Mouse (Mus musculus) limb, embryonic 15.5 days (tissue): ENCODE data around the gene Lrriq4. TPM values are rescaled to one million over a fixed set of nuclear protein-coding genes. Genes with fewer than 3 reads are reported as not detected.

Experiments
- ATAC-seq: fragments of 200-750 bp; cut with Nextera tagmentation; 2 replicates; pipeline ENCODE4 v1.8.0; 2017; ENCODE audit warnings: low read depth, moderate TSS enrichment; ENCODE audit not compliant: insufficient number of reproducible peaks, low FRiP score, low TSS enrichment
- H3K27ac ChIP-seq: fragments of 300-500 bp; sonication (generic); 2 replicates; pipeline ENCODE4 v1.5.1; 2015; ENCODE audit warnings: moderate library complexity, mild to moderate bottlenecking, inconsistent platforms
- H3K27me3 ChIP-seq: fragments of 300-500 bp; sonication (generic); 2 replicates; pipeline ENCODE4 v1.6.1; 2015; ENCODE audit warnings: inconsistent platforms
- H3K36me3 ChIP-seq: fragments of 300-500 bp; sonication (generic); 2 replicates; pipeline ENCODE4 v1.6.1; 2015; ENCODE audit warnings: inconsistent platforms
- H3K4me1 ChIP-seq: fragments of 300-500 bp; sonication (generic); 2 replicates; pipeline ENCODE4 v1.6.1; 2015; ENCODE audit warnings: inconsistent platforms
- H3K4me2 ChIP-seq: fragments of 300-500 bp; sonication (generic); 2 replicates; pipeline ENCODE4 v1.6.1; 2015; ENCODE audit warnings: mild to moderate bottlenecking, inconsistent platforms
- H3K4me3 ChIP-seq: fragments of 300-500 bp; sonication (generic); 2 replicates; pipeline ENCODE4 v1.5.1; 2015; ENCODE audit warnings: mild to moderate bottlenecking, inconsistent platforms
- H3K9ac ChIP-seq: fragments of 300-500 bp; sonication (generic); 2 replicates; pipeline ENCODE4 v1.6.1; 2015; ENCODE audit warnings: inconsistent platforms
- H3K9me3 ChIP-seq: fragments of 300-500 bp; sonication (generic); 2 replicates; pipeline ENCODE4 v1.6.1; 2016; ENCODE audit warnings: inconsistent platforms
- WGBS: fragments of 180-500 bp; shearing (Covaris S2); methylation state at CpG from one replicate; pipeline ENCODE4 v1.1.7; 2015; 5-methylcytosine and 5-hydroxymethylcytosine counted together
- polyA plus RNA-seq: library from polyadenylated mRNA; unstranded; fragments of >200 nt; fragmentation: Nextera tagmentation; extraction: Ambion mirVana; gene quantifications from 2 replicates; pipeline ENCODE4 v1.2.1, GENCODE M21; 2015

The Lrriq4 gene
- polyA plus RNA-seq: not detected in 2 replicates

- no peak for ATAC-seq
- H3K4me2 ChIP-seq: no peak within 1 kb of the TSS
- H3K36me3 ChIP-seq: no peaks in the 10 kb centered on the region
- WGBS: 72% methylated on average over 2 of the region's 2 CpGs
- no peaks in the 10 kb centered on the region for H3K9me3 ChIP-seq
- H3K27ac ChIP-seq: no peak within 1 kb of the TSS
- no peak within 1 kb of the TSS for H3K9ac ChIP-seq
- H3K4me3 ChIP-seq: no peak within 1 kb of the TSS
- peaks cover 7% of the 10 kb centered on the region; the same call in 1 of the 2 replicates for H3K27me3 ChIP-seq
- peaks cover 5% of the 10 kb centered on the region for H3K4me1 ChIP-seq
Observed at GRCm38 (mm10) chr3:30644207-30644606, at the start of gene Lrriq4. TSS of gene Lrriq4 (plus strand) at chr3:30644507.

- ATAC-seq: peak; percentile 41; the same call in 1 of the 2 replicates
- H3K9me3 ChIP-seq: no peaks in the 10 kb centered on the region
- peak overlapping the region; percentile 80 for H3K4me3 ChIP-seq
- WGBS: under 1% methylated on average over 62 of the region's 62 CpGs
- no peaks in the 10 kb centered on the region for H3K36me3 ChIP-seq
- peak overlapping the region; percentile 76 for H3K4me2 ChIP-seq
- H3K27me3 ChIP-seq: 0 out of 2 replicates have a peak, but pooled peaks cover 4% of the 10 kb centered on the region
- H3K9ac ChIP-seq: peak overlapping the region; percentile 82
- H3K27ac ChIP-seq: peak overlapping the region; percentile 72; the same call in 1 of the 2 replicates
- H3K4me1 ChIP-seq: peaks cover 13% of the 10 kb centered on the region
Observed at GRCm38 (mm10) chr3:30595111-30595832, 49.0 kb upstream of the Lrriq4 start.

- no peaks in the 10 kb centered on the region for H3K9me3 ChIP-seq
Observed at GRCm38 (mm10) chr3:30597271-30597670, 47.0 kb upstream of the Lrriq4 start.

GRCm38 (mm10) chr3:30599711-30600545, 44.4 kb upstream of the Lrriq4 start, which contains the start of gene Actrt3:
TSS of gene Actrt3 (minus strand) at chr3:30599939.
- Histone ChIP-seq H3K27ac (peak within 1 kb of the TSS; percentile 79), H3K27me3 (0 out of 2 replicates have a peak, but pooled peaks cover 4% of the 10 kb centered on the region), H3K9me3 (no peaks in the 10 kb centered on the region), H3K36me3 (peaks cover 7% of the 10 kb centered on the region), H3K9ac (peak within 1 kb of the TSS; percentile 29), H3K4me2 (peak within 1 kb of the TSS; percentile 82), H3K4me3 (peak within 1 kb of the TSS; percentile 73), H3K4me1 (peaks cover 20% of the 10 kb centered on the region)
- 2% methylated on average over 32 of the region's 32 CpGs for WGBS
- no peak for ATAC-seq

More at GRCm38 (mm10) chr3:30597271-30597670, 47.0 kb upstream of the Lrriq4 start:
- Histone ChIP-seq H3K9ac (no peak overlapping the region), H3K4me2 (no peak overlapping the region), H3K4me1 (peaks cover 15% of the 10 kb centered on the region), H3K4me3 (no peak overlapping the region), H3K36me3 (no peaks in the 10 kb centered on the region), H3K27ac (no peak overlapping the region), H3K27me3 (0 out of 2 replicates have a peak, but pooled peaks cover 4% of the 10 kb centered on the region)
- ATAC-seq: no peak
- WGBS: 71% methylated on average over 7 of the region's 7 CpGs

GRCm38 (mm10) chr3:30600717-30601116, 43.6 kb upstream of the Lrriq4 start:
- under 1% methylated on average over 14 of the region's 14 CpGs for whole genome bisulfite sequencing
- ATAC-seq: no peak
- H3K4me1 ChIP-seq: peaks cover 20% of the 10 kb centered on the region
- peak overlapping the region; percentile 73 for H3K4me3 ChIP-seq
- H3K27ac ChIP-seq: peak overlapping the region; percentile 79
- H3K4me2 ChIP-seq: peak overlapping the region; percentile 82
- H3K9ac ChIP-seq: no peak overlapping the region; the same call in 1 of the 2 replicates
- H3K27me3 ChIP-seq: 0 out of 2 replicates have a peak, but pooled peaks cover 4% of the 10 kb centered on the region
- peaks cover 8% of the 10 kb centered on the region for H3K36me3 ChIP-seq
- H3K9me3 ChIP-seq: no peaks in the 10 kb centered on the region

GRCm38 (mm10) chr3:30601175-30601574, 43.1 kb upstream of the Lrriq4 start:
- H3K27me3 ChIP-seq: 0 out of 2 replicates have a peak, but pooled peaks cover 4% of the 10 kb centered on the region
- H3K4me2 ChIP-seq: peak overlapping the region; percentile 82
- H3K4me1 ChIP-seq: peaks cover 17% of the 10 kb centered on the region
- ATAC-seq: peak; percentile 42
- H3K27ac ChIP-seq: peak overlapping the region; percentile 79
- H3K9me3 ChIP-seq: no peaks in the 10 kb centered on the region
- WGBS: under 1% methylated on average over 17 of the region's 17 CpGs
- H3K9ac ChIP-seq: no peak overlapping the region
- H3K4me3 ChIP-seq: peak overlapping the region; percentile 73
- peaks cover 10% of the 10 kb centered on the region for H3K36me3 ChIP-seq

GRCm38 (mm10) chr3:30601610-30602064, 42.7 kb upstream of the Lrriq4 start:
- Histone ChIP-seq H3K4me2 (peak overlapping the region; percentile 82), H3K9me3 (no peaks in the 10 kb centered on the region), H3K27me3 (0 out of 2 replicates have a peak, but pooled peaks cover 4% of the 10 kb centered on the region), H3K9ac (peak overlapping the region; percentile 83; the same call in 1 of the 2 replicates), H3K4me3 (peak overlapping the region; percentile 73), H3K36me3 (peaks cover 14% of the 10 kb centered on the region), H3K27ac (peak overlapping the region; percentile 98), H3K4me1 (peaks cover 17% of the 10 kb centered on the region)
- under 1% methylated on average over 13 of the region's 13 CpGs for WGBS
- ATAC-seq: no peak; the same call in 1 of the 2 replicates

- Histone ChIP-seq H3K4me2 (peak within 1 kb of the TSS; percentile 82), H3K9ac (peak within 1 kb of the TSS; percentile 83), H3K27ac (peak within 1 kb of the TSS; percentile 98), H3K4me1 (peaks cover 17% of the 10 kb centered on the region), H3K27me3 (0 out of 2 replicates have a peak, but pooled peaks cover 4% of the 10 kb centered on the region), H3K36me3 (peaks cover 16% of the 10 kb centered on the region), H3K4me3 (peak within 1 kb of the TSS; percentile 73), H3K9me3 (no peaks in the 10 kb centered on the region)
- peak; percentile 95 for ATAC-seq
- WGBS: 0% methylated on average over 38 of the region's 40 CpGs
Observed at GRCm38 (mm10) chr3:30602065-30602739, 42.1 kb upstream of the Lrriq4 start, which contains the start of gene Mynn. TSS of gene Mynn (plus strand) at chr3:30602065.

- Histone ChIP-seq H3K4me1 (peaks cover 17% of the 10 kb centered on the region), H3K27me3 (0 out of 2 replicates have a peak, but pooled peaks cover 4% of the 10 kb centered on the region), H3K4me3 (peak overlapping the region; percentile 73), H3K9ac (peak overlapping the region; percentile 83), H3K9me3 (no peaks in the 10 kb centered on the region), H3K4me2 (peak overlapping the region; percentile 82), H3K36me3 (peaks cover 21% of the 10 kb centered on the region), H3K27ac (peak overlapping the region; percentile 98)
- ATAC-seq: no peak; the same call in 1 of the 2 replicates
- 1% methylated on average over 27 of the region's 27 CpGs for WGBS
Observed at GRCm38 (mm10) chr3:30602740-30603098, 41.6 kb upstream of the Lrriq4 start.

- Histone ChIP-seq H3K27ac (no peak overlapping the region), H3K4me3 (peak overlapping the region; percentile 73), H3K9me3 (no peaks in the 10 kb centered on the region), H3K36me3 (peaks cover 24% of the 10 kb centered on the region), H3K9ac (peak overlapping the region; percentile 83; the same call in 1 of the 2 replicates), H3K4me1 (peaks cover 17% of the 10 kb centered on the region), H3K27me3 (0 out of 2 replicates have a peak, but pooled peaks cover 3% of the 10 kb centered on the region), H3K4me2 (peak overlapping the region; percentile 82)
- 37% methylated on average over 10 of the region's 10 CpGs for WGBS
- no peak for ATAC-seq
Observed at GRCm38 (mm10) chr3:30603256-30603655, 41.1 kb upstream of the Lrriq4 start.

- no peak for ATAC-seq
- WGBS: 88% methylated on average over 3 of the region's 3 CpGs
- Histone ChIP-seq H3K36me3 (peaks cover 62% of the 10 kb centered on the region), H3K4me3 (no peak overlapping the region), H3K4me1 (no peaks in the 10 kb centered on the region; the same call in 1 of the 2 replicates), H3K27ac (no peak overlapping the region), H3K9me3 (no peaks in the 10 kb centered on the region), H3K27me3 (no peaks in the 10 kb centered on the region), H3K9ac (no peak overlapping the region), H3K4me2 (no peak overlapping the region)
Observed at GRCm38 (mm10) chr3:30608999-30609398, 35.3 kb upstream of the Lrriq4 start.
